Mouse (Mus musculus) heart, embryonic 11.5 days (tissue): ENCODE data around the gene Dlgap1. TPM values are rescaled to one million over a fixed set of nuclear protein-coding genes. Genes with fewer than 3 reads are reported as not detected.

Source experiments
- ATAC-seq: fragments of 200-750 bp; cut with Nextera tagmentation; replicated peaks from 2 replicates; pipeline ENCODE4 v1.8.0; 2017; ENCODE audit warnings: moderate library complexity; ENCODE audit not compliant: insufficient number of reproducible peaks, low FRiP score, low TSS enrichment
- H3K27ac ChIP-seq: fragments of 300-500 bp; sonication (generic); 2 replicates; pipeline ENCODE4 v1.5.1; 2014; ENCODE audit warnings: mild to moderate bottlenecking, low read depth, low read length
- H3K27me3 ChIP-seq: fragments of 300-500 bp; sonication (generic); 2 replicates; pipeline ENCODE4 v1.6.1; 2014; ENCODE audit warnings: mild to moderate bottlenecking, low read length, mixed read lengths; ENCODE audit not compliant: control insufficient read depth, insufficient read depth
- H3K36me3 ChIP-seq: fragments of 300-500 bp; sonication (generic); 2 replicates; pipeline ENCODE4 v1.6.1; 2014; ENCODE audit warnings: mild to moderate bottlenecking, low read length, moderate library complexity, mixed read lengths; ENCODE audit not compliant: control insufficient read depth, insufficient read depth
- H3K4me1 ChIP-seq: fragments of 300-500 bp; sonication (generic); 2 replicates; pipeline ENCODE4 v1.6.1; 2014; ENCODE audit warnings: low read length; ENCODE audit not compliant: control insufficient read depth, insufficient read depth
- H3K4me2 ChIP-seq: fragments of 300-500 bp; sonication (generic); 2 replicates; pipeline ENCODE4 v1.6.1; 2014; ENCODE audit warnings: mild to moderate bottlenecking, moderate library complexity
- H3K4me3 ChIP-seq: fragments of 300-500 bp; sonication (generic); 2 replicates; pipeline ENCODE4 v1.5.1; 2014; ENCODE audit warnings: low read depth, low read length
- H3K9ac ChIP-seq: fragments of 300-500 bp; sonication (generic); 2 replicates; pipeline ENCODE4 v1.6.1; 2014; ENCODE audit warnings: mild to moderate bottlenecking, low read depth, low read length, moderate library complexity
- H3K9me3 ChIP-seq: fragments of 300-500 bp; sonication (generic); replicated peaks from 2 replicates; pipeline ENCODE4 v1.6.1; 2016; ENCODE audit warnings: low read length; ENCODE audit not compliant: control insufficient read depth
- WGBS: fragments of 180-500 bp; shearing (Covaris S2); extraction: QIAGEN DNeasy Blood & Tissue Kit; methylation state at CpG from one replicate; pipeline ENCODE4 v1.1.7; 2014; ENCODE audit not compliant: insufficient replicate concordance; 5-methylcytosine and 5-hydroxymethylcytosine counted together
- microRNA counts: library from miRNA; unstranded; fragments of <30 nt; microRNA quantifications from one replicate; lab custom pipeline; 2015
- microRNA-seq: library from miRNA; unstranded; fragments of <30 nt; microRNA quantifications from one replicate; pipeline ENCODE4, GENCODE M21; 2016; ENCODE audit warnings: borderline number of aligned reads
- polyA plus RNA-seq: library from polyadenylated mRNA; unstranded; fragments of >200 nt; fragmentation: Nextera tagmentation; extraction: Ambion mirVana; gene quantifications from 2 replicates; pipeline ENCODE4 v1.2.1, GENCODE M21; 2014

Dlgap1 gene
- polyA plus RNA-seq, 1 experiment from 2014 or later: 1.3 TPM

DNA sequence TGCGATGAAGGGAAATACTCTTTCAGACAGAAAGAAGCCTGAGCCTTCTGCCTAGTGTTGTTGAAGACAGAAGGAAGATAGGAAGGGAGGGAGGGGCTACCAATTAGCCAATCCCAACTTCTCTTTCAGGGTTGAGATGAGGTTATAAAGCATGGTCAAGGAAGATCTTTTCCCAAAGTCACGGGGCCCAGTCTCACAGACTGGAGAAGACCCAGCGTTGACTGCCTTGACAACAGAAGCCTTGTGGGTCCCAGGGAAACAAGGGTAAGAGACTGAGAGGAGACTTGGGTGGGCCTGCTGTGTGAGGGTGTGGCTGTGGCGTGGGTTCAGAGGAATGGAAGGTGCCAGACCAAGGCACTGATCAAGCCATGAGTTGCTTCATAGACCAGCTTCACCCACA is 901.7 kb downstream of the Dlgap1 start:
- Histone ChIP-seq H3K36me3 (no peaks in the 10 kb centered on the region), H3K27me3 (no peaks in the 10 kb centered on the region), H3K9ac (no peak overlapping the region), H3K27ac (no peak overlapping the region), H3K4me3 (no peak overlapping the region), H3K4me2 (no peak overlapping the region), H3K4me1 (peaks cover 6% of the 10 kb centered on the region; the same call in 1 of the 2 replicates), H3K9me3 (no peaks in the 10 kb centered on the region)
- no peak for ATAC-seq
- 76% methylated on average over 4 of the region's 4 CpGs for WGBS

MicroRNAs encoded within 50 kb of the gene (microRNA counts, 519-probe panel; counts per million panel counts)
- microRNA mmu-miR-1195 (lab: Ali Mortazavi, UCI): 32.2 counts per million

Small RNA genes lying within 50 kb of the gene (microRNA-seq; reads per million reads assigned to microRNA genes)
- gene Mir1195: not detected
